In the genomic region with DNA sequence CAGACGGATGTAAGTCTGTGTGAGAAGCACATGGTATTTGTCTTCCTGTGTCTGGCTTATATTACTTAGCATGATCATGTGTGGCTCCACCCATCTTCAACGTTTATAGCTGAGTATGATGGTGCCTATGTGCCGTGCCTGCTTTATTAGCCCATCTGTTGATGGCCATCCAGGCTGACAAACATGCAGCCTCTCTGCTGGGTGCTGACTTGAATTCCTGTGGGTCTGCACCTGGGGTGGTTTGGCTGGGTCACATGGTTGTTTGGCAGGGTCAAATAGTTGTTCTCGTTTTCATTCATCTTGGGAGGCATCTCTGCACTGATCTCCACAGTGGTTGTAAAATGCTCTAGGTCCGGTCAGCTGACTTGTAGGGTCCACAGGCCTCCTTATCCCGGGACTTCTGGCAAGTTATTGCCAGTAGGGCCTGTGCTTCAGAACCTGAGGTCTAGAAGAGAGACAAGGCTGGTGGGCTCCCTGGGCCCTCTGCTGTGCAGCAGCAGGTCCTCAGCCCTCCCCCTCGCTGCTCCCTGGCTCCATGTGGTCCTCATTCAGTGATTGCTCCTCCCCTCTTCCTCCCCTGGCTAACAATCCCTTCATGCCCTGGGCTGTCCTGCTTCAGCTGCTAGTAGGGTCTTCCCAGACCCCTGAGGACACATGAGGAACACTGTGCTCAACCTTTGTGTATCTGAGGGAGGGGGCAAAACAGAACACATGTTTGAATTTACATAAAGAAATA, we compare ENCODE assay signal across 10 mouse cellular contexts. TPM values are rescaled to one million over a fixed set of nuclear protein-coding genes. Genes with fewer than 3 reads are reported as not detected.
A peak's percentile ranks its signal among the peaks of the same experiment; 100 is the strongest.
DNase-seq lines count a peak whose midpoint lies in the region; ATAC-seq and TF ChIP-seq lines count a peak whose summit lies in the region.
"Had no signal": no experiment of that assay in that cellular context is flagged by ENCODE, and none has a peak within 500 bp of the region (broad histone marks: within the 10 kb centered on the region; RNA-seq: fewer than 3 reads in every experiment).

No protein-coding gene starts in this region.

- peak overlapping the region; percentile 91; the same call in 1 of the 2 replicates for H3K27ac ChIP-seq in heart, embryonic 16.5 days (ENCODE audit: low read length)
- H3K27ac ChIP-seq in limb, embryonic 11.5 days (replicated peaks; ENCODE audit: low read depth, low read length): no peak overlapping the region

- no peak overlapping the region for H3K4me3 ChIP-seq in heart, embryonic 16.5 days (ENCODE audit: low read length)
- no peak overlapping the region for H3K4me3 ChIP-seq in lung, adult 2 months (replicated peaks; ENCODE audit: extremely low read depth, low read depth, low read length)
- H3K4me3 ChIP-seq in limb, embryonic 11.5 days (ENCODE audit: low read depth, low read length): no peak overlapping the region
- H3K4me3 ChIP-seq: hindbrain, embryonic 15.5 days had no signal

- H3K27me3 ChIP-seq in heart, embryonic 16.5 days (ENCODE audit: control insufficient read depth, insufficient read depth, low read length): no peaks in the 10 kb centered on the region
- H3K27me3 ChIP-seq in limb, embryonic 11.5 days (ENCODE audit: control insufficient read depth, insufficient read depth, low read length): no peaks in the 10 kb centered on the region
- H3K27me3 ChIP-seq: hindbrain, embryonic 15.5 days; Patski had no signal

- no peaks in the 10 kb centered on the region for H3K9me3 ChIP-seq in heart, embryonic 16.5 days (replicated peaks; ENCODE audit: control insufficient read depth, low read length)
- H3K9me3 ChIP-seq in limb, embryonic 11.5 days (ENCODE audit: control insufficient read depth, low read length): no peaks in the 10 kb centered on the region
- H3K9me3 ChIP-seq: hindbrain, embryonic 15.5 days had no signal

- peak; percentile 65 for DNase-seq in cerebellum, adult 9-10 months
- DNase-seq in cerebellum, adult 11-12 months: no peak
- DNase-seq in heart, adult 8-10 months (ENCODE audit: low spot score): no peak
- peak; percentile 14 for DNase-seq in lung, postnatal 10 days
- no peak for DNase-seq in lung, adult 2 months
- DNase-seq in limb, embryonic 11.5 days (ENCODE audit: low spot score): peak; percentile 34
- no peak for DNase-seq in natural killer cell, adult 2 months (ENCODE audit: low spot score in 2 of 2)

- TF ChIP-seq CTCF in lung, adult 2 months (IDR thresholded peaks at IDR 0.05; ENCODE audit: insufficient read depth, low read length): no peak

- no peak overlapping the region for H3K9ac ChIP-seq in heart, embryonic 16.5 days (ENCODE audit: low read length)
- H3K9ac ChIP-seq in limb, embryonic 11.5 days (ENCODE audit: low read length): no peak overlapping the region
- H3K9ac ChIP-seq: hindbrain, embryonic 15.5 days had no signal

- peaks cover 41% of the 10 kb centered on the region for H3K4me1 ChIP-seq in heart, embryonic 16.5 days (ENCODE audit: control insufficient read depth, insufficient read depth, low read length)
- H3K4me1 ChIP-seq in lung, adult 2 months (ENCODE audit: control insufficient read depth, insufficient read depth, low read length): peaks cover 39% of the 10 kb centered on the region
- peaks cover 10% of the 10 kb centered on the region for H3K4me1 ChIP-seq in limb, embryonic 11.5 days (ENCODE audit: control insufficient read depth, insufficient read depth, low read length)

- 69% methylated on average over 7 of the region's 7 CpGs for WGBS in heart, embryonic 16.5 days
- 59% methylated on average over 7 of the region's 7 CpGs for WGBS in lung, adult 2 months
- WGBS in limb, embryonic 11.5 days: 45% methylated on average over 7 of the region's 7 CpGs

- ATAC-seq in heart, embryonic 16.5 days (replicated peaks; ENCODE audit: extremely low read depth, insufficient read depth, low FRiP score): no peak
- no peak for ATAC-seq in limb, embryonic 11.5 days (ENCODE audit: insufficient number of reproducible peaks, low FRiP score, low TSS enrichment, low read depth)
- ATAC-seq: Patski had no signal

- no peaks in the 10 kb centered on the region for H3K36me3 ChIP-seq in heart, embryonic 16.5 days (ENCODE audit: control insufficient read depth, insufficient read depth)
- H3K36me3 ChIP-seq in limb, embryonic 11.5 days (ENCODE audit: control insufficient read depth, insufficient read depth, low read length): no peaks in the 10 kb centered on the region
- H3K36me3 ChIP-seq: hindbrain, embryonic 15.5 days had no signal

- no peak overlapping the region for H3K4me2 ChIP-seq in heart, embryonic 16.5 days (ENCODE audit: low read depth, low read length)
- H3K4me2 ChIP-seq in limb, embryonic 11.5 days (ENCODE audit: low read depth, severe bottlenecking): no peak overlapping the region
- H3K4me2 ChIP-seq: hindbrain, embryonic 15.5 days had no signal

- TF ChIP-seq POLR2A in lung, adult 2 months (IDR thresholded peaks at IDR 0.05; ENCODE audit: borderline replicate concordance, extremely low read depth, low read depth, low read length): no peak

RNA-seq across cellular contexts. Expression of gene Pomgnt2, which starts 29.1 kb away (rescaled TPM):
- polyA plus RNA-seq in heart, embryonic 16.5 days (2015; fragmentation: Nextera tagmentation; extraction: Ambion mirVana): 12.5 and 13.0 TPM in 2 replicates
- total RNA-seq in heart, adult 8-10 months (2022): 10 to 100 TPM; 15.6 to 18.2 (median 16.7) TPM
- polyA plus RNA-seq in lung, adult 2 months (2012; rRNA removed): 14.5 and 14.8 TPM in 2 replicates
- polyA plus RNA-seq in limb, embryonic 11.5 days (2014; fragmentation: Nextera tagmentation; extraction: Ambion mirVana): 7.9 and 9.5 TPM in 2 replicates

Comparison
In these comparisons a context has a peak if more than half of its experiments do, and no peak if none do; other contexts are left out.
1. DNase-seq: peak in cerebellum, adult 9-10 months (single experiment), lung, postnatal 10 days (single experiment) and limb, embryonic 11.5 days (single experiment); none in cerebellum, adult 11-12 months (single experiment), heart, adult 8-10 months (single experiment), lung, adult 2 months (single experiment) and natural killer cell, adult 2 months (0 of 2).